Mouse (Mus musculus) cortical plate, adult 2 months (tissue): ENCODE measurements around the gene Tbc1d1.

Experiments
- CTCF ChIP-seq: fragments of 200-500 bp; IDR thresholded peaks from 2 replicates; pipeline ENCODE4 v1.5.1; 2011; ENCODE audit warnings: mild to moderate bottlenecking, control low read depth, low read length; ENCODE audit not compliant: insufficient read depth; ENCODE audit errors: extremely low read depth
- POLR2A ChIP-seq: fragments of 200-500 bp; IDR thresholded peaks from 2 replicates; pipeline ENCODE4 v1.6.1; 2011; ENCODE audit warnings: mild to moderate bottlenecking, low read length, control low read depth; ENCODE audit not compliant: insufficient read depth; ENCODE audit errors: extremely low read depth

GRCm38 (mm10) chr5:64212619-64213018 is 56.5 kb downstream of the Tbc1d1 start:
- no peak for TF ChIP-seq POLR2A
- no peak for TF ChIP-seq CTCF
